Mouse (Mus musculus) right cerebral cortex, postnatal 25 days (tissue): ENCODE results near the gene Gm10840.

Experiments
- DNase-seq: peaks from one replicate; pipeline ENCODE4 v3.0.0; 2022

The Gm10840 gene

DNA sequence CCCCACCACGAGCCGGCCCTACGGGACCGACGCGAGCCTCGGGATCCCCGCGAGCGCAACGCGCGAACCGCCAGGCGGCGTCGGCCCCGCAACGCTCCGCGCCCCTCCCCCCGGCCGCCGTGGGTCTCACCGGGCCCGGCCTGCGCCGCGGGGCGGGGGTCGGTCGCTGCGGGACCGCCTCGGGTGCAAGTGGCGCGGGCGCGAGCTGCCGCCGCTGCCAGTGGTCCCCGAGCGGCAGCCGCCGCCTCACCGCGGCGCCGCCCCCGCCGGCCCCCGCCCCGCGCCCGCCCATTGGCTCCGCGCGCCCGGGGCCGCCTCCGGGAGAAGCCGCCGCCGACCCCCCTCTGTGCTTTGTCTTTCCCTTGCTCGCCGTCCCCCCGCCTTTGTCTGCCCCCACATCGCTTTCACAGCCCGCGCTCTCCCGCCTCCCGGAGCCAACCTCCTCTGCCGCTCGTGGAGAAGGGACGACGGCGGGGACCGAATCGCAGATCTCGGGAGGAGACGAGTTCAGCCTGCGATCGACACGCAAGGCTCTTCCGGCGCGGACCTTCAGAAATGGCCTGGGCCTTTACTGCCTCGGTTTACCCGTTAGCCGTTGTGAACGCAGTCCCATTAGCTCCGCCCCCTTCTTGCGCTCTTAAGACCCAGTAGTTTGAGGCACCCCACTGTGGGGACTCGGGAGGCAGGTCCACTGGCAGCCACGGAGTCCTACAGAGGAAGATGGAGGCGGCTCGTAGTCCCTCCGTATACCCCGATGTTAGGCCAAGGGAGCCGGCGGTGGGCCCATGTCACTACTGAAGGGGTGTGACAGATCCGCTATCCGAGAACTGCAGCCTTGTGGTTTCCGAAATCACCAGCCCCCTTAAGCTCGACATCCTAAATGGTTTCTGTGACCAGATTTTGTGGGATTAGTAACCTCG lies 469 bp upstream of the Gm10840 start:
- DNase-seq, result peak; percentile 85

DNA sequence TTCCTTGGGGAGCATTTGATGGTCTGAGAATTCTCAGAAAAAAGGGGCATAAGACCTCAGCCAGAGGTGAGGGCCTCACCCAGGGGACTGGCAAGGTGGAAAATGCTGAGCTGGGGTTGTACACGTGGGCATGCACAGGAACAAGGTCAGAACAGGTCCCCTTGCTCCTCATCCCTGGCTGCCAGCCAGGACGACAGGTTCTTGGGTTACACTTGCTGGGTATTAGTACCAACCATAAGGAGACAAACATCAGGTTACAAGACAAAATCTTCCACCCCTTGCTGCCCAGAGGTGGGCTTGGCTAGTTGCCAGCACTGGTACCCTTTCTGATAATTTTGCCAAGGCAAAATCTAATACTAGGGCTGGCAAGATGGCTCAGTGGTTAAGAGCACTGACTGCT lies 1.6 kb downstream of the Gm10840 start:
- DNase-seq, result no peak

- DNase-seq, result no peak
Measured at GRCm38 (mm10) chr11:106163546-106163945, 2.9 kb downstream of the Gm10840 start.

DNA sequence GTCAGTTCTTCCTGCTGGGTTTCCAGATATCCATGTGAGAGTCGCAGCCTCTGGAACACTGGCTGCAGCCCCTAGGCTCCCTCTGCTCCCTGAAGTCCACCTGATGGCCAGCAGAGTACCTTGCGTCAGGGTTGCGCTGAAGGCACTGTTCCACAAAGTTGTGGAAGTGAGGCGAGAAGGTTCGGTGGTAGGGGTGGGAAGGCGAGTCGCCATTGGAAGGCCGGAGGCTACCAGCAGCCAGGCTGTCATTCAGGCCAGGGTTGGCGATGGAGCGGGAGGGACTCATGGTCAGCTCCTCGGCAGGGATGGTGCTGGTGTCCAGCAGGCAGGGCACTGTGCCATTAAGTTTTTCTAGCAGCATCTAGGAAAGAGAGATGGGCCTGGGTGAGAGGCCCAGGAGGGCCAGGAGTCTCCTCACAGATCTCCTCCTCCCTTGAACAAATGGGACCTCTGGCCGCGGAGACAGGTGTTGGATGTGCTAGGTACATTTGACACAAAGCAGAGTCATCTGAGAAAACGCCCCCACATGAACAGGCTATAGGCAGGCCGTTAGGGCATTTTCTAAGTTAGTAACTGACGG lies 4.0 kb downstream of the Gm10840 start:
- DNase-seq, result no peak

- no peak for DNase-seq
Measured at GRCm38 (mm10) chr11:106167435-106167834, 6.8 kb downstream of the Gm10840 start.

- DNase-seq, result no peak
Measured at GRCm38 (mm10) chr11:106170807-106171206, 10.2 kb downstream of the Gm10840 start.

GRCm38 (mm10) chr11:106173228-106173627 lies 12.6 kb downstream of the Gm10840 start:
- no peak for DNase-seq

DNA sequence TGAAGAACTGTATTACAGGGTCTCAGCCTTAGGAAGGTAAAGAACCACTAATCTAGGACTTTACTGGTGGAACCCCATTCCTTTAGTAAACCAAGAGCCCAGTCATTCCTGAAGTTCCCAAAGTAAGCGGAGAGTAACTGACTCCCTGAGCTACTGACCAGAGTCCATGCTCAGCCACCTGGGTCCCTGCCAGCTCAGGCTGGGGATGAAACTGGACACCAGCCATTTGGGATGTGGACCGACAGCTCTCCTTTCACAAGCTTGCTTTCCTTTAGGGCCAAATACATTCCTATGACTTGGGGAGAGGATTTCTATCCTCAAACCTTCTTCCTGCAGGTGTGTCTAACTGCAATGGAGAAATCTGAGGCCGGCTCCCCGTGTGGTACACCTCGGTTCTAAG lies 13.7 kb downstream of the Gm10840 start:
- DNase-seq, result no peak

DNA sequence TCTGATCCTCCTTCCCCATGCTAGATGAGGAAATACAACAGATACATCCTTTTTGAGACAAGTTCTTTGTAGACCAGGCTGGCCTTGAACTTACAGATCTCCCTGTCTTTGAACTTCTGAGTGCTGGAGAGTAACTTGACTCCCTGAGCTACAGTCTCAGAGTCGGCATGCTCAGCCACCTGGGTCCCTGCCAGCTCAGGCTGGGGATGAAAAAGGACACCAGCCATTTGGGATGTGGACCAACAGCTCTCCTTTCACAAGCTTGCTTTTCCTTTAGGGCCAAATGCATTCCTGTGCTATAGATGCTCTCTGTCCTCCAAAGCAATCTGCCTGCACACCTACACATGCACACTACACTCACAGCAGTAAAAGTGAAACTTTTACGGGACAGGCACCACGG lies 14.4 kb downstream of the Gm10840 start:
- DNase-seq, result no peak

DNA sequence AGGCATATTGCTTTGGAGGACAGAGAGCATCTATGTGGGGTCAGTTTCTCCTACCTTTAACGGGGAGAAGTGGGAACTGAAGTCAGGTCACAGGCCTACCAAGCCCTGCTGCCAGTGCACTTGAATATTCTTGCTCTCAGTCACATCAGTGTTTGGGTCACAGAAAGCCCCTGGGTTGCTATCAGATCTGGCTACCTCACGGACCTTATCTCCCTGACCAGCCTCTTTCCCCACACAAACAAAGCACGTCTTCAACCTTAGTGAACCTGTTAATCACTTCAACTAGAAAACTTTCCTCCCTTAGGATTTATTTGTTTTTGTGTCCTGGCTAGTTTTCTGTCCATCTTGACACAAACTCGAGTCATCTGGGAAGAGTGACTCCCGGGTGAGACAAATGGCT lies 15.7 kb downstream of the Gm10840 start:
- DNase-seq, result no peak

DNA sequence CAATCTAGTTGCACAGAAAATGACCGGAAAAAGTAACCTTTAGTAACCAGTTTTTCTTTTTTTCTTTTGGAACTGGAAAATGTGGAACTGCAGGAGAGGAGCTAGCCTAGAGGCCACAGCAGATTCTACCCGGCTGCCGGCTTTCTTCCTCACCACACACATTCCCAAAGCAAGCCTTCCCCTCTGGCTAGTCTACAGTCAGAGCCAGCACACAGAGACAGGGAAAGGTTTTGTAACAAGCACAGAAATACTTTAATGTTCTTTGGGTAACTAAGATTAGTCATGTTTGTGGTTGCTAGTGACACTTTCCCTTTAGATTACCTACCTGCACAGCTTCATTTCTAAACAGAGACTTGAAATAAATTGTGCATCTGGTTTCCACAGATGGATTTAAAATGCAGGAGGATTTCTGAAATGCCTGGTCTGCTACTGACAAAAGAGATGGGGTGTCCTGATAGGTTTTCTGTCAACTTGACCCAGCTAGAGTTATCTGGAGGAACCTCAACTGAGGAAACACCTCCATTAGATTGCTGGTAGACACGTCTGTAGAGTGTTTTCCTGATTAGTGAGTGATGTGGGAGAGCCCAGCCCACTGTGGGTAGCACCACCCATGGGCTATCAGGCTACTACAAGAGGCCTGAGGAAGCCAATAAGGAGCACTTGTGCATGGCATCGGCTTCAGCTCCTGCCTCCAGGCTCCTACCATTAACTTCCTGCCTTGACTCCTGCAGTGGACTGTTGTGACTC lies 17.6 kb downstream of the Gm10840 start:
- no peak for DNase-seq

- no peak for DNase-seq
Measured at GRCm38 (mm10) chr11:106179711-106180448, 19.2 kb downstream of the Gm10840 start.

GRCm38 (mm10) chr11:106180449-106180801 lies 19.8 kb downstream of the Gm10840 start:
- DNase-seq, result no peak

DNA sequence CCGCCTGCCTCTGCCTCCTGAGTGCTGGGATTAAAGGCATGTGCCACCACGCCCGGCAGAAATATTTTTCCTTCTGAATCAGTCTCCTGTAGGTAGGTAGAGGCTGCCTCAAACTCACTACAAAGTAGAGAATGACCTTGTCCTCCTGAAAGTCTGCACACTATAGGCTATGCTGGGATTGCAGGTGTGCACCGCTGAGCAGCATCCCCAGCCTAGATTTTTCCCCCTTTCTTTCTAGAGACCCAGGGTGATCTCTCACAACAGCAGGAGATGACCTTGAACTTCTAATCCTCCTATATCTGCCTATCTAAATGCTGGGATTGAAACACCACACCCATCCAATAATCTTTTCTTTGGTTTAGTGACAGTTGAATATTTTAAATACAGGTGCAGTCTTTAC lies 26.7 kb downstream of the Gm10840 start:
- no peak for DNase-seq

DNA sequence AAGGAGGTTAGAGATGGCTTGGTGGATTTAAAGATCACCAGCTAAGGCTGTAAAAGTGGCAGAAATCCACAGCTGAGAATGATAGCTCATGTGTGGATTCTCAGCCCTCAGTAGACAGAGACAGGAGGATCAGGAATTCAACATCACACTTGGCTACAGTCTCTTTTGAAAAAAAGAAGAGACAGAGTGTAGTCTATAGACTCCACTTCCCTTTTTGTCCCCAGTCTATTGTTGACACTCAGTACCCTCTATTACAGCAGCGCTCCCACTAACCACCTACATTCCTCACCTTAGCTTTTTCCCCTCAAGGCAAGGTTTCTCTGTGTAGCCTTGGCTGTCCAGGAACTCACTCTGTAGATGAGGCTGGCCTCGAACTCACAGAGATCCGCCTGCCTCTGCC lies 31.1 kb downstream of the Gm10840 start:
- DNase-seq, result no peak

- DNase-seq, result no peak
Measured at GRCm38 (mm10) chr11:106192241-106192640, 31.6 kb downstream of the Gm10840 start.

- DNase-seq, result no peak
Measured at GRCm38 (mm10) chr11:106192657-106193370, 32.2 kb downstream of the Gm10840 start.

GRCm38 (mm10) chr11:106193371-106194154 lies 32.9 kb downstream of the Gm10840 start:
- peak; percentile 95 for DNase-seq

- DNase-seq, result no peak
Measured at GRCm38 (mm10) chr11:106194155-106194541, 33.5 kb downstream of the Gm10840 start.

- DNase-seq, result no peak
Measured at GRCm38 (mm10) chr11:106194891-106195290, 34.2 kb downstream of the Gm10840 start.

- no peak for DNase-seq
Measured at GRCm38 (mm10) chr11:106195341-106195740, 34.7 kb downstream of the Gm10840 start.

- DNase-seq, result no peak
Measured at GRCm38 (mm10) chr11:106198277-106198676, 37.6 kb downstream of the Gm10840 start.
